Mouse (Mus musculus) limb, embryonic 14.5 days (tissue): ENCODE data around the gene Ndst2. TPM values are rescaled to one million over a fixed set of nuclear protein-coding genes. Genes with fewer than 3 reads are reported as not detected.

ENCODE experiments used
- ATAC-seq: fragments of 200-750 bp; cut with Nextera tagmentation; 2 replicates; pipeline ENCODE4 v1.8.0; 2017; ENCODE audit warnings: low read depth, moderate number of reproducible peaks, moderate TSS enrichment; ENCODE audit not compliant: low FRiP score
- DNase-seq: peaks from one replicate; pipeline ENCODE4 v3.0.0-alpha.2; 2015; ENCODE audit warnings: low spot score
- H3K27ac ChIP-seq: fragments of 300-500 bp; sonication (generic); replicated peaks from 2 replicates; pipeline ENCODE4 v1.5.1; 2014; ENCODE audit warnings: low read depth, mild to moderate bottlenecking, low read length, moderate library complexity, mixed read lengths
- H3K27me3 ChIP-seq: fragments of 300-500 bp; sonication (generic); 2 replicates; pipeline ENCODE4 v1.6.1; 2014; ENCODE audit warnings: low read length, mixed read lengths; ENCODE audit not compliant: control insufficient read depth, insufficient read depth
- H3K36me3 ChIP-seq: fragments of 300-500 bp; sonication (generic); 2 replicates; pipeline ENCODE4 v1.6.1; 2014; ENCODE audit warnings: mild to moderate bottlenecking, low read length, moderate library complexity, mixed read lengths; ENCODE audit not compliant: control insufficient read depth, insufficient read depth
- H3K4me1 ChIP-seq: fragments of 300-500 bp; sonication (generic); 2 replicates; pipeline ENCODE4 v1.6.1; 2014; ENCODE audit warnings: antibody characterized with exemption, low read length, mixed read lengths; ENCODE audit not compliant: control insufficient read depth, insufficient read depth
- H3K4me2 ChIP-seq: fragments of 300-500 bp; sonication (generic); replicated peaks from 2 replicates; pipeline ENCODE4 v1.6.1; 2014; ENCODE audit warnings: low read depth, mild to moderate bottlenecking, low read length, moderate library complexity; ENCODE audit not compliant: severe bottlenecking
- H3K4me3 ChIP-seq: fragments of 300-500 bp; sonication (generic); replicated peaks from 2 replicates; pipeline ENCODE4 v1.5.1; 2014; ENCODE audit warnings: low read length
- H3K9ac ChIP-seq: fragments of 300-500 bp; sonication (generic); 2 replicates; pipeline ENCODE4 v1.6.1; 2014; ENCODE audit warnings: mild to moderate bottlenecking, low read depth, low read length, moderate library complexity; ENCODE audit not compliant: severe bottlenecking
- H3K9me3 ChIP-seq: fragments of 300-500 bp; sonication (generic); 2 replicates; pipeline ENCODE4 v1.6.1; 2016; ENCODE audit warnings: low read length; ENCODE audit not compliant: control insufficient read depth
- POLR2A ChIP-seq: fragments of 200-500 bp; IDR thresholded peaks from 2 replicates; pipeline ENCODE4 v1.8.0; 2012; ENCODE audit warnings: inconsistent platforms, mild to moderate bottlenecking, moderate library complexity, borderline replicate concordance; ENCODE audit not compliant: insufficient read depth, insufficient read length; ENCODE audit errors: extremely low read depth
- WGBS: fragments of 180-500 bp; shearing (Covaris S2); extraction: QIAGEN DNeasy Blood & Tissue Kit; methylation state at CpG from one replicate; pipeline ENCODE4 v1.1.7; 2014; 5-methylcytosine and 5-hydroxymethylcytosine counted together
- polyA plus RNA-seq, 2 experiments: library from polyadenylated mRNA; depleted of rRNA in 1 of 2; stranded (reverse) in 1 of 2; unstranded in 1 of 2; fragments of >200 nt; fragmentation: Nextera tagmentation in 1 of 2; extraction: Ambion mirVana in 1 of 2; gene quantifications; 2 replicates each; pipeline versions ENCODE4 v1.2.1 to v1.2.3; 2012 to 2014

Gene Ndst2
- polyA plus RNA-seq, 2 experiments: 36.5 to 65.9 TPM

DNA sequence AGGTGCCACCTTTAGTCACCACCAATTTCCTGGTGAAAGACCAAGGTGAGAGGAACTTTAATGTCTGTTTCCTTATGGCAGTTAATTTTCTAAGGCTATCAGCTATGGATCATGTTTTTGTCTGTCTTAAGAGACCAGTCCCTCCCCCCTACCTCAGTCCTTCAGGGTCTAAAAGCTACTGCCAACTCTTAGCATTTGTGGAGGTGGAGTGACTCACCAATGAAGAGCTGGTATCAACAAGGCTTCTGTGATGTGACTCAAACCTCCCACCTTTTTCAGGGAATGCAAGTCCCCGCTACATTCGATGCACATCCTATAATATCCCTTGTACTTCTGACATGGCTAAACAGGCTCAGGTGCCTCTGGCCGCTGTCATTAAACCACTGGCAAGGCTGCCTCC, 47.8 kb downstream of the Ndst2 start:
- Histone ChIP-seq H3K9ac (no peak overlapping the region), H3K4me2 (no peak overlapping the region), H3K27ac (no peak overlapping the region), H3K36me3 (peaks cover 99% of the 10 kb centered on the region), H3K4me1 (no peaks in the 10 kb centered on the region), H3K4me3 (no peak overlapping the region), H3K9me3 (no peaks in the 10 kb centered on the region), H3K27me3 (no peaks in the 10 kb centered on the region)
- no peak for TF ChIP-seq POLR2A
- WGBS: 96% methylated on average over 3 of the region's 3 CpGs
- DNase-seq (no peak), ATAC-seq (no peak)

DNA sequence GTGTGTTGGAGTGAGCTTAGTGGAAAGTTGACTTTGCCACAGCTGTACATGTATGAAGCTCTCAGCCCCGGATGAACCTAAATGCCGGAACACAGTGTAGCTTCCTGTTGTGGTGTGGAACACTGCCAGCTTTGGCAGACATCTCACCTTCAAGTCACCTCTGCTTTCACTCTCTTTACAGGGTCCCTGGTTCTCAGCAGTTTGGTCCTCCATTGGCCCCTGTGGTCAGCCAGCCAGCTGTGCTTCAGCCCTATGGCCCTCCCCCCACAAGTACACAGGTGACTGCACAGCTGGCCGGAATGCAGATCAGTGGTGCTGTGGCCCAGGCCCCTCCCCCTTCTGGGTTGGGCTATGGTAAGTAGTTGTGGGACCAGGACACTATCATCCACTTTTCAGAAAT, 51.9 kb downstream of the Ndst2 start:
- H3K27ac ChIP-seq: no peak overlapping the region
- H3K9ac ChIP-seq: no peak overlapping the region
- ATAC-seq (no peak), DNase-seq (no peak)
- TF ChIP-seq POLR2A: no peak
- H3K4me2 ChIP-seq: no peak overlapping the region
- no peaks in the 10 kb centered on the region for H3K9me3 ChIP-seq
- 76% methylated on average over 3 of the region's 3 CpGs for WGBS
- H3K27me3 ChIP-seq: no peaks in the 10 kb centered on the region
- peaks cover 99% of the 10 kb centered on the region for H3K36me3 ChIP-seq
- no peaks in the 10 kb centered on the region for H3K4me1 ChIP-seq
- no peak overlapping the region for H3K4me3 ChIP-seq

DNA sequence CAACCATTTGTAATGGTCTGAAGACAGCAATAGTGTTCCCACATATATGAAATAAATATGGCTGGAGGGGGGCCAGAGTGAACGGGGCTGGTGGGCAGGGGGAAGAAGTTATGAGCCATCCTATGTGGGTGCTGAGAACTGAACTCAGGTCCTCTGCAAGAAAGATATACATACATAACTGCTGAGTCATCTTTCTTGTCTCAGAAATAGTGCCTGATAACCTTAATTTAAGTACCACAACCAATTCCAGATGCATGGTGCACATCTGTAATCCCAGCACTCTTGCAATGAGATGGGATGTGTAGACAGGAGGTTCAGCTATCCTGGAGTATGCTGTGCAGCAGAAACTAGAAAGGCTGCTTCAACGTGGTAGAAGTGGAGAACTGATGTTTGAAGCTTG, 52.6 kb downstream of the Ndst2 start:
- Histone ChIP-seq H3K27ac (no peak overlapping the region), H3K36me3 (peaks cover 99% of the 10 kb centered on the region), H3K9me3 (no peaks in the 10 kb centered on the region), H3K9ac (no peak overlapping the region), H3K4me2 (no peak overlapping the region), H3K4me3 (no peak overlapping the region), H3K4me1 (no peaks in the 10 kb centered on the region), H3K27me3 (no peaks in the 10 kb centered on the region)
- DNase-seq (no peak), ATAC-seq (no peak)
- no peak for TF ChIP-seq POLR2A
- 79% methylated on average over 2 of the region's 2 CpGs for WGBS

DNA sequence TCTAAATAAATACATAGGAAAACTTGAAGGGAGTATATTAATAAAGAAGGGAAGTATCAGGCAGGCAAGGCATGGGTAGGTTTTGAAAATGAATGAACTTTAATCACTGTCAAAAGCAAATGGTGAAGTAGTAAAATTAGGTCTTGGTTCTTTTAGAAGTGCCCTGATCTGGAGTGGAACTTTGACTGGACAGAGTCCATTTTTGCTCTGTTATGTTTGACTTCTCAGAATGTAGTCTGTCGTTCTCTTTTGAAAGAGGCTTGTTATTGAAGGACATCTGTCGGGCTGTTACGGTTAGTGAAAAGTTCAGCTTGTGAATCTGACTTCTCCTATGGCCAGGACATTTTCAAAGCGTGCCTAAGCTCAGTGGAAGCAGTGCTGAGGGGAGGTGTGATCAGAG, 56.5 kb downstream of the Ndst2 start:
- Histone ChIP-seq H3K4me2 (no peak overlapping the region), H3K27ac (no peak overlapping the region), H3K4me1 (peaks cover 12% of the 10 kb centered on the region), H3K9ac (no peak overlapping the region), H3K36me3 (peaks cover 72% of the 10 kb centered on the region), H3K27me3 (no peaks in the 10 kb centered on the region), H3K9me3 (no peaks in the 10 kb centered on the region), H3K4me3 (no peak overlapping the region)
- DNase-seq: no peak
- no peak for TF ChIP-seq POLR2A
- 92% methylated on average over 4 of the region's 4 CpGs for WGBS
- no peak for ATAC-seq

DNA sequence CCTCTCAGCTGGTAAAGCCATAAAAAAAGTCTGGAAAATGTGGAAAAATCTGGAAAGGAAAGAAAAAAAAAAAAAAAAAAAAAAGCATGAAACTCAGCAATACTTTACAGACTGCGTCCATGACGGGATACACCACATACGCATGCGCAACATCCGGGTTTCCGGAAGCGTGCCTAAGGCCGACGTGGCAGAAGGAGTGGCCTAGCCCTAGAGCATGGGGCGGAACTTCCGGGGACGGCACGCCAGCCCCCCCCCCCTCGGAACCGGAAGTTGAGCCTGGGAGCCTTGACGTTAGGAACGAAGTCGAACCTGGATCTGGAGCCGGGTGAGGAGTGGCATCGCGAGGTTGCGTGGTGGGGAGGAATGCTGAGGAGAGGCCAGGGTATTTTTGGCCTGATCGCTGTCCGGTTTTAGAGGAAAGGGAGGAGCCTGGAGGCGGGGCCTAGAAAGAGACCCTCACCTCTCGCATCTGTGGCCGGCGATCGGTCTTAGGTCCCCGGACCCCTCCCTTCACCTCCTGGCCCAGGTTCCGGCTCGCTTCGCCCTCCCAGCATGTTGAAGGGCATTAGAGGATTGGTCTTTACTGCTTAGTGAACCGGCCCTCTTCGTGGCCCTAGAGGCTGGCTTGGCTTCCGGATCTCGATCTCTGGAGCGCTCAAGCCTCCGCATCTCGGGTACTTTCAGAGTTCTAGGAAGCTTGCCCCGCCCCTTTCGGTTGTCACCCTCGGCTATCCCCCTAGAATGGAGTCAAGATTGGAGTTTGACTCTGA, 60.1 kb downstream of the Ndst2 start, which contains the start of gene Sec24c:
Gene Sec24c, plus strand, starts transcription at position 245 of the 770 bp plus-strand sequence.
- H3K27me3 ChIP-seq: no peaks in the 10 kb centered on the region
- H3K4me1 ChIP-seq: peaks cover 12% of the 10 kb centered on the region
- peak within 1 kb of the TSS; percentile 93 for H3K27ac ChIP-seq
- TF ChIP-seq POLR2A: no peak
- H3K36me3 ChIP-seq: peaks cover 36% of the 10 kb centered on the region
- H3K4me2 ChIP-seq: peak within 1 kb of the TSS; percentile 86
- H3K9me3 ChIP-seq: no peaks in the 10 kb centered on the region
- DNase-seq: peak; percentile 99
- H3K4me3 ChIP-seq: peak within 1 kb of the TSS; percentile 81
- 3% methylated on average over 43 of the region's 43 CpGs for WGBS
- H3K9ac ChIP-seq: peak within 1 kb of the TSS; percentile 71
- ATAC-seq: peak; percentile 97
